Mouse (Mus musculus): ENCODE data around the gene Calu.
"Not testable (repeated sequence)": the region's sequence is repeated elsewhere in the genome, so short reads cannot be mapped to it uniquely, and the experiment has no call there.

The Calu gene

GRCm38 (mm10) chr6:29347665-29348370 lies at the start of gene Calu:
TSS of gene Calu (plus strand) at chr6:29348069.
- DNase-seq, result peak; percentile 99

- DNase-seq, result no peak
Measured at GRCm38 (mm10) chr6:29299112-29299511, 48.8 kb upstream of the Calu start.

- DNase-seq, result no peak
Measured at GRCm38 (mm10) chr6:29303251-29303650, 44.6 kb upstream of the Calu start.

GRCm38 (mm10) chr6:29303726-29304125 lies 44.1 kb upstream of the Calu start:
- no peak for DNase-seq

- DNase-seq, result no peak
Measured at GRCm38 (mm10) chr6:29305462-29305861, 42.4 kb upstream of the Calu start.

- DNase-seq, result no peak
Measured at GRCm38 (mm10) chr6:29308846-29309605, 38.8 kb upstream of the Calu start.

- no peak for DNase-seq
Measured at GRCm38 (mm10) chr6:29313690-29314202, 34.1 kb upstream of the Calu start.

- no peak for DNase-seq
Measured at GRCm38 (mm10) chr6:29317286-29317685, 30.6 kb upstream of the Calu start.

GRCm38 (mm10) chr6:29317941-29318340 lies 29.9 kb upstream of the Calu start:
- DNase-seq, result no peak

GRCm38 (mm10) chr6:29318879-29319278 lies 29.0 kb upstream of the Calu start, which contains the start of gene Fam71f1:
TSS of gene Fam71f1 (plus strand) at chr6:29319140.
- no peak for DNase-seq

GRCm38 (mm10) chr6:29321586-29321985 lies 26.3 kb upstream of the Calu start:
- no peak for DNase-seq

GRCm38 (mm10) chr6:29322147-29322546 lies 25.7 kb upstream of the Calu start:
- DNase-seq, result no peak

GRCm38 (mm10) chr6:29322735-29323134 lies 25.1 kb upstream of the Calu start:
- DNase-seq, result no peak

- no peak for DNase-seq
Measured at GRCm38 (mm10) chr6:29326961-29327360, 20.9 kb upstream of the Calu start.

- DNase-seq, result no peak
Measured at GRCm38 (mm10) chr6:29329514-29329913, 18.4 kb upstream of the Calu start.

GRCm38 (mm10) chr6:29346512-29346911 lies 1.4 kb upstream of the Calu start:
- DNase-seq, result not testable (repeated sequence)

- DNase-seq, result peak; percentile 6
Measured at GRCm38 (mm10) chr6:29347189-29347588, 680 bp upstream of the Calu start.

- no peak for DNase-seq
Measured at GRCm38 (mm10) chr6:29348371-29348724, 479 bp downstream of the Calu start.

- DNase-seq, result no peak
Measured at GRCm38 (mm10) chr6:29351613-29352012, 3.7 kb downstream of the Calu start.

- no peak for DNase-seq
Measured at GRCm38 (mm10) chr6:29352816-29353215, 4.9 kb downstream of the Calu start.

GRCm38 (mm10) chr6:29359386-29359785 lies 11.5 kb downstream of the Calu start:
- no peak for DNase-seq

- no peak for DNase-seq
Measured at GRCm38 (mm10) chr6:29360211-29360610, 12.3 kb downstream of the Calu start.

GRCm38 (mm10) chr6:29362246-29363128 lies 14.6 kb downstream of the Calu start:
- DNase-seq, result no peak

Measured in cerebellum, adult 11-12 months (tissue).